Mouse (Mus musculus) cerebellum, adult 2 months (tissue): ENCODE results near the gene Chrna1.

Experiments
- CTCF ChIP-seq: fragments of 200-500 bp; IDR thresholded peaks from 2 replicates; pipeline ENCODE4 v1.5.1; 2011; ENCODE audit warnings: low read depth, mild to moderate bottlenecking, control low read depth, low read length, moderate library complexity, borderline replicate concordance; ENCODE audit not compliant: insufficient read depth
- POLR2A ChIP-seq: fragments of 200-500 bp; IDR thresholded peaks from 2 replicates; pipeline ENCODE4 v1.6.1; 2011; ENCODE audit warnings: low read length, control low read depth, borderline replicate concordance; ENCODE audit not compliant: insufficient read depth

DNA sequence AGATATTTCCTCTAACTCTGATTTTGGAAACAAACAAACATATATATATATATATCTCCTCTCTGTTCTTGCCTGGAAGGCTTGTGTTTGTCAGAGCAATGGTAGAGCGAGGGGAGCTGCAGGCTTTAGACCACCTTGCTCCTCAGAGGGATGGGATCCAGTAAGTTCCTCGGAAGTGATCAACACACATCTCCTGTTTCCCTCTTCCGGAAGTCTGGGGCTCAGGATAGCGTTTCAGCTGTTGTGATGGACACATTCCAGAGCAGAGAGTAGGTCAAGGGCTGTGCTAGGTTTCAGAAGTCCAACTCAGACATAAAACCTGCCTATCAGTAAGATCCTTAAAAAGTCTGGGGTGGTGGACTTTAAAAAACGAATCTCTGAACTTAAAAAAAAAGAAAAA lies 970 bp downstream of the Chrna1 start:
- TF ChIP-seq CTCF (no peak), POLR2A (no peak)
